Comparison of ENCODE assay signal across 17 mouse cellular contexts in the genomic region with DNA sequence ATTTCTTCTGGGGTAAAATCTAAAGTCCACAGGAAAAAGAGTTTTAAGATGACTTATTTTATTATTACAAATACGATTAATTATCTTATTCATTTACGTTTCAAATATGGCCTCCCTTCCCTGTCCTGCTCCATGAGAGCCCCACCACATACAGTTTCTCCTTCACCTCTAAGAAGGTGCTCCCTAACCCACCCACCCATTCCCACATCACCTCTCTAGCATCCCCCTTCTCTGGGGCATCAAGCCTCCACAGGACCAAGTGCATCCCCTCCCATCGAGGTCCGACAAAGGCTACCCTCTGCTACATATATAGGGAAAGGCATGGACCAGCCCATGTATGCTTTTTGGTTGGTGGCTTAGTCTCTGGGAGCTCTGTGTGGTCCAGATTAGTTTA.
DNase-seq lines count a peak whose midpoint lies in the region; ATAC-seq and TF ChIP-seq lines count a peak whose summit lies in the region.
"Had no signal": no experiment of that assay in that cellular context is flagged by ENCODE, and none has a peak within 500 bp of the region (broad histone marks: within the 10 kb centered on the region; RNA-seq: fewer than 3 reads in every experiment).

No protein-coding gene starts in this region.

- no peaks in the 10 kb centered on the region for H3K4me1 ChIP-seq in forebrain, embryonic 11.5 days (replicated peaks; ENCODE audit: control insufficient read depth, insufficient read depth, low read length)
- no peaks in the 10 kb centered on the region for H3K4me1 ChIP-seq in forebrain, postnatal 0 days (ENCODE audit: insufficient read depth)
- H3K4me1 ChIP-seq in midbrain, embryonic 12.5 days = no peaks in the 10 kb centered on the region
- H3K4me1 ChIP-seq in midbrain, embryonic 14.5 days (ENCODE audit: control insufficient read depth, insufficient read depth, low read length) = no peaks in the 10 kb centered on the region
- 0 out of 2 replicates have a peak, but pooled peaks cover 5% of the 10 kb centered on the region for H3K4me1 ChIP-seq in hindbrain, embryonic 15.5 days (replicated peaks)
- no peaks in the 10 kb centered on the region for H3K4me1 ChIP-seq in neural tube, embryonic 14.5 days (ENCODE audit: control insufficient read depth, insufficient read depth, low read length)
- H3K4me1 ChIP-seq: embryonic facial prominence, embryonic 13.5 days; intestine, embryonic 15.5 days; kidney, embryonic 15.5 days; liver, embryonic 12.5 days; megakaryocyte, embryonic 14.5 days; stomach, embryonic 15.5 days had no signal

- DNase-seq in forebrain, embryonic 11.5 days (ENCODE audit: low spot score) = no peak
- DNase-seq in forebrain, postnatal 0 days = no peak
- DNase-seq in midbrain, embryonic 14.5 days = no peak
- DNase-seq in embryo, embryonic 11 days = no peak
- DNase-seq in cerebellum, postnatal 36 days = no peak

- TF ChIP-seq CTCF in forebrain, postnatal 0 days (IDR thresholded peaks at IDR 0.05; ENCODE audit: low read depth) = no peak

- no peaks in the 10 kb centered on the region for H3K9me3 ChIP-seq in forebrain, embryonic 11.5 days (ENCODE audit: control insufficient read depth, low read length)
- no peaks in the 10 kb centered on the region for H3K9me3 ChIP-seq in forebrain, postnatal 0 days (ENCODE audit: low read length)
- no peaks in the 10 kb centered on the region for H3K9me3 ChIP-seq in midbrain, embryonic 12.5 days
- no peaks in the 10 kb centered on the region for H3K9me3 ChIP-seq in midbrain, embryonic 14.5 days (ENCODE audit: control insufficient read depth, low read length)
- no peaks in the 10 kb centered on the region for H3K9me3 ChIP-seq in hindbrain, embryonic 15.5 days
- H3K9me3 ChIP-seq in neural tube, embryonic 14.5 days (ENCODE audit: control insufficient read depth, low read length) = no peaks in the 10 kb centered on the region
- H3K9me3 ChIP-seq: embryonic facial prominence, embryonic 13.5 days; intestine, embryonic 15.5 days; kidney, embryonic 15.5 days; liver, embryonic 12.5 days; megakaryocyte, embryonic 14.5 days; stomach, embryonic 15.5 days had no signal

- H3K4me3 ChIP-seq in forebrain, embryonic 11.5 days (ENCODE audit: low read depth, low read length) = no peak overlapping the region
- H3K4me3 ChIP-seq in forebrain, postnatal 0 days (ENCODE audit: low read depth, low read length) = no peak overlapping the region
- H3K4me3 ChIP-seq in midbrain, embryonic 12.5 days = no peak overlapping the region
- no peak overlapping the region for H3K4me3 ChIP-seq in midbrain, embryonic 14.5 days (replicated peaks; ENCODE audit: low read depth, low read length)
- H3K4me3 ChIP-seq in hindbrain, embryonic 15.5 days = no peak overlapping the region
- H3K4me3 ChIP-seq in neural tube, embryonic 14.5 days (ENCODE audit: low read depth, low read length) = no peak overlapping the region
- H3K4me3 ChIP-seq: heart, adult 2 months; intestine, embryonic 15.5 days; kidney, embryonic 15.5 days; liver, embryonic 12.5 days; myocyte; stomach, embryonic 15.5 days had no signal

- H3K27me3 ChIP-seq in forebrain, embryonic 11.5 days (ENCODE audit: control insufficient read depth, insufficient read depth, low read length) = no peaks in the 10 kb centered on the region
- H3K27me3 ChIP-seq in forebrain, postnatal 0 days (ENCODE audit: insufficient read depth, low read length) = no peaks in the 10 kb centered on the region
- no peaks in the 10 kb centered on the region for H3K27me3 ChIP-seq in midbrain, embryonic 12.5 days
- no peaks in the 10 kb centered on the region for H3K27me3 ChIP-seq in midbrain, embryonic 14.5 days (ENCODE audit: control insufficient read depth, insufficient read depth, low read length)
- H3K27me3 ChIP-seq in hindbrain, embryonic 15.5 days = no peaks in the 10 kb centered on the region
- no peaks in the 10 kb centered on the region for H3K27me3 ChIP-seq in neural tube, embryonic 14.5 days (ENCODE audit: control insufficient read depth, insufficient read depth, low read length)
- H3K27me3 ChIP-seq: intestine, embryonic 15.5 days; liver, embryonic 12.5 days; megakaryocyte, embryonic 14.5 days; Patski; stomach, embryonic 15.5 days had no signal

- 57% methylated on average over 4 of the region's 4 CpGs for WGBS in forebrain, embryonic 11.5 days
- WGBS in forebrain, postnatal 0 days = 62% methylated on average over 4 of the region's 4 CpGs
- WGBS in midbrain, embryonic 12.5 days = 63% methylated on average over 4 of the region's 4 CpGs
- WGBS in midbrain, embryonic 14.5 days = 60% methylated on average over 4 of the region's 4 CpGs
- WGBS in hindbrain, embryonic 15.5 days = 63% methylated on average over 4 of the region's 4 CpGs
- WGBS in neural tube, embryonic 14.5 days = 65% methylated on average over 4 of the region's 4 CpGs

- ATAC-seq in forebrain, embryonic 11.5 days (replicated peaks; ENCODE audit: low FRiP score) = peak; percentile 56
- no peak for ATAC-seq in forebrain, postnatal 0 days
- ATAC-seq in midbrain, embryonic 12.5 days (ENCODE audit: low FRiP score, low read depth) = peak; percentile 59
- ATAC-seq in midbrain, embryonic 14.5 days (ENCODE audit: low FRiP score, low TSS enrichment) = no peak
- peak; percentile 49; the same call in 1 of the 2 replicates for ATAC-seq in hindbrain, embryonic 15.5 days (ENCODE audit: low FRiP score, low read depth)
- peak; percentile 75; the same call in 1 of the 2 replicates for ATAC-seq in neural tube, embryonic 14.5 days (ENCODE audit: low read depth)
- ATAC-seq: liver, embryonic 12.5 days; Patski had no signal

- H3K27ac ChIP-seq in forebrain, embryonic 11.5 days (ENCODE audit: low read depth, low read length) = no peak overlapping the region
- no peak overlapping the region for H3K27ac ChIP-seq in forebrain, postnatal 0 days (ENCODE audit: low read depth, low read length)
- no peak overlapping the region for H3K27ac ChIP-seq in midbrain, embryonic 12.5 days (replicated peaks)
- no peak overlapping the region for H3K27ac ChIP-seq in midbrain, embryonic 14.5 days (replicated peaks; ENCODE audit: low read depth, low read length)
- no peak overlapping the region for H3K27ac ChIP-seq in hindbrain, embryonic 15.5 days (replicated peaks)
- no peak overlapping the region for H3K27ac ChIP-seq in neural tube, embryonic 14.5 days (ENCODE audit: low read depth, low read length)
- H3K27ac ChIP-seq: embryonic facial prominence, embryonic 13.5 days; heart, adult 2 months; intestine, embryonic 15.5 days; kidney, embryonic 15.5 days; liver, embryonic 12.5 days; stomach, embryonic 15.5 days had no signal

- no peak overlapping the region for H3K4me2 ChIP-seq in forebrain, embryonic 11.5 days (ENCODE audit: low read depth, low read length, severe bottlenecking)
- no peak overlapping the region for H3K4me2 ChIP-seq in forebrain, postnatal 0 days (ENCODE audit: low read depth)
- no peak overlapping the region for H3K4me2 ChIP-seq in midbrain, embryonic 12.5 days (replicated peaks)
- no peak overlapping the region for H3K4me2 ChIP-seq in midbrain, embryonic 14.5 days (ENCODE audit: low read length)
- H3K4me2 ChIP-seq in hindbrain, embryonic 15.5 days = no peak overlapping the region
- no peak overlapping the region for H3K4me2 ChIP-seq in neural tube, embryonic 14.5 days (ENCODE audit: low read depth, low read length)
- H3K4me2 ChIP-seq: intestine, embryonic 15.5 days; liver, embryonic 12.5 days had no signal

- H3K36me3 ChIP-seq in forebrain, embryonic 11.5 days (ENCODE audit: control insufficient read depth, insufficient read depth, low read length) = no peaks in the 10 kb centered on the region
- H3K36me3 ChIP-seq in forebrain, postnatal 0 days (ENCODE audit: insufficient read depth) = no peaks in the 10 kb centered on the region
- H3K36me3 ChIP-seq in midbrain, embryonic 12.5 days = no peaks in the 10 kb centered on the region
- H3K36me3 ChIP-seq in midbrain, embryonic 14.5 days (ENCODE audit: control insufficient read depth, insufficient read depth, low read length) = no peaks in the 10 kb centered on the region
- H3K36me3 ChIP-seq in hindbrain, embryonic 15.5 days = no peaks in the 10 kb centered on the region
- no peaks in the 10 kb centered on the region for H3K36me3 ChIP-seq in neural tube, embryonic 14.5 days (ENCODE audit: control insufficient read depth, insufficient read depth, low read length)
- H3K36me3 ChIP-seq: embryonic facial prominence, embryonic 13.5 days; intestine, embryonic 15.5 days; kidney, embryonic 15.5 days; liver, embryonic 12.5 days; stomach, embryonic 15.5 days had no signal

- no peak overlapping the region for H3K9ac ChIP-seq in forebrain, embryonic 11.5 days (ENCODE audit: low read length)
- H3K9ac ChIP-seq in forebrain, postnatal 0 days = no peak overlapping the region
- no peak overlapping the region for H3K9ac ChIP-seq in midbrain, embryonic 12.5 days (replicated peaks)
- no peak overlapping the region for H3K9ac ChIP-seq in midbrain, embryonic 14.5 days (replicated peaks; ENCODE audit: low read length)
- H3K9ac ChIP-seq in hindbrain, embryonic 15.5 days = no peak overlapping the region
- no peak overlapping the region for H3K9ac ChIP-seq in neural tube, embryonic 14.5 days (replicated peaks; ENCODE audit: low read depth, low read length)
- H3K9ac ChIP-seq: embryonic facial prominence, embryonic 13.5 days; intestine, embryonic 15.5 days; kidney, embryonic 15.5 days; liver, embryonic 12.5 days; stomach, embryonic 15.5 days had no signal

Comparison
In these comparisons a context has a peak if more than half of its experiments do, and no peak if none do; other contexts are left out.
1. ATAC-seq: peak in forebrain, embryonic 11.5 days (single experiment), midbrain, embryonic 12.5 days (single experiment), hindbrain, embryonic 15.5 days (single experiment) and neural tube, embryonic 14.5 days (single experiment); none in forebrain, postnatal 0 days (single experiment) and midbrain, embryonic 14.5 days (single experiment).